Mouse (Mus musculus) layer of hippocampus, adult 18-20 months (tissue): ENCODE data around the gene Adam12. TPM values are rescaled to one million over a fixed set of nuclear protein-coding genes. Genes with fewer than 3 reads are reported as not detected.

Experiments used
- microRNA-seq, 2 experiments: library from miRNA; unstranded; fragments of <30 nt; microRNA quantifications; one replicate each; pipeline ENCODE4 v1.2.0; 2021
- total RNA-seq, 2 experiments: library from RNA; stranded (reverse); gene quantifications; 2 replicates each; pipeline ENCODE4 v1.2.3; 2021

Gene Adam12
- total RNA-seq, 2 experiments from 2014 or later: 5.0 to 6.3 TPM

Small RNA genes lying within 50 kb of the gene (microRNA-seq; reads per million reads assigned to microRNA genes)
- 0 reads per million in 2 experiments for gene Gm23631

Other genes starting within 250 kb of the Adam12 start
- 1 to 10 TPM; 6.4 to 6.7 TPM for gene D7Ertd443e, start 153.5 kb upstream of the Adam12 start, total RNA-seq